Mouse (Mus musculus) stomach, embryonic 16.5 days (tissue): ENCODE measurements around the gene 1700001O22Rik. TPM values are rescaled to one million over a fixed set of nuclear protein-coding genes. Genes with fewer than 3 reads are reported as not detected.

Experiments used
- ATAC-seq: fragments of 200-750 bp; cut with Nextera tagmentation; 2 replicates; pipeline ENCODE4 v1.8.0; 2017; ENCODE audit warnings: moderate number of reproducible peaks, moderate TSS enrichment; ENCODE audit not compliant: insufficient read depth, low FRiP score
- H3K27ac ChIP-seq: fragments of 300-500 bp; sonication (generic); 2 replicates; pipeline ENCODE4 v1.5.1; 2014; ENCODE audit warnings: low read length
- H3K27me3 ChIP-seq: fragments of 300-500 bp; sonication (generic); 2 replicates; pipeline ENCODE4 v1.6.1; 2014; ENCODE audit warnings: low read length, control low read depth, mixed read lengths; ENCODE audit not compliant: control insufficient read depth, insufficient read depth
- H3K36me3 ChIP-seq: fragments of 300-500 bp; sonication (generic); 2 replicates; pipeline ENCODE4 v1.6.1; 2014; ENCODE audit warnings: low read length; ENCODE audit not compliant: control insufficient read depth, insufficient read depth
- H3K4me1 ChIP-seq: fragments of 300-500 bp; sonication (generic); 2 replicates; pipeline ENCODE4 v1.6.1; 2014; ENCODE audit warnings: low read length, control low read depth, mixed read lengths; ENCODE audit not compliant: control insufficient read depth, insufficient read depth
- H3K4me2 ChIP-seq: fragments of 300-500 bp; sonication (generic); 2 replicates; pipeline ENCODE4 v1.6.1; 2014; ENCODE audit warnings: low read depth, low read length, mixed read lengths
- H3K4me3 ChIP-seq: fragments of 300-500 bp; sonication (generic); replicated peaks from 2 replicates; pipeline ENCODE4 v1.5.1; 2014; ENCODE audit warnings: mild to moderate bottlenecking, low read length
- H3K9ac ChIP-seq: fragments of 300-500 bp; sonication (generic); 2 replicates; pipeline ENCODE4 v1.6.1; 2014; ENCODE audit warnings: low read length
- H3K9me3 ChIP-seq: fragments of 300-500 bp; sonication (generic); replicated peaks from 2 replicates; pipeline ENCODE4 v1.6.1; 2016; ENCODE audit warnings: low read length, control low read depth; ENCODE audit not compliant: control insufficient read depth
- WGBS: fragments of 180-500 bp; shearing (Covaris S2); extraction: QIAGEN DNeasy Blood & Tissue Kit; methylation state at CpG from one replicate; pipeline ENCODE4 v1.1.7; 2014; 5-methylcytosine and 5-hydroxymethylcytosine counted together
- polyA plus RNA-seq: library from polyadenylated mRNA; unstranded; fragments of >200 nt; fragmentation: Nextera tagmentation; extraction: Ambion mirVana; gene quantifications from 2 replicates; pipeline ENCODE4 v1.2.1, GENCODE M21; 2015

The 1700001O22Rik gene
- polyA plus RNA-seq, 1 experiment from 2014 or later = 1.7 TPM

- H3K4me1 ChIP-seq = peaks cover 26% of the 10 kb centered on the region
- peak; percentile 78 for ATAC-seq
- no peak overlapping the region for H3K4me2 ChIP-seq
- H3K27me3 ChIP-seq = no peaks in the 10 kb centered on the region
- peaks cover 47% of the 10 kb centered on the region for H3K36me3 ChIP-seq
- peak overlapping the region; percentile 76 for H3K27ac ChIP-seq
- peak overlapping the region; percentile 35 for H3K9ac ChIP-seq
- H3K9me3 ChIP-seq = peaks cover 5% of the 10 kb centered on the region; the same call in 1 of the 2 replicates
- H3K4me3 ChIP-seq = no peak overlapping the region
- 58% methylated on average over 13 of the region's 13 CpGs for WGBS
These were observed 20.1 kb upstream of the 1700001O22Rik start for GRCm38 (mm10) chr2:30823385-30824153.

- H3K9ac ChIP-seq = no peak overlapping the region
- peaks cover 24% of the 10 kb centered on the region for H3K4me1 ChIP-seq
- H3K36me3 ChIP-seq = peaks cover 47% of the 10 kb centered on the region
- H3K4me3 ChIP-seq = no peak overlapping the region
- 87% methylated on average over 8 of the region's 8 CpGs for WGBS
- ATAC-seq = no peak
- H3K27me3 ChIP-seq = no peaks in the 10 kb centered on the region
- no peak overlapping the region for H3K4me2 ChIP-seq
- H3K9me3 ChIP-seq = peaks cover 5% of the 10 kb centered on the region; the same call in 1 of the 2 replicates
- peak overlapping the region; percentile 76 for H3K27ac ChIP-seq
These were observed 19.0 kb upstream of the 1700001O22Rik start for GRCm38 (mm10) chr2:30822460-30822859.

GRCm38 (mm10) chr2:30821073-30821472 lies 17.6 kb upstream of the 1700001O22Rik start:
- Histone ChIP-seq H3K9me3 (peaks cover 5% of the 10 kb centered on the region; the same call in 1 of the 2 replicates), H3K36me3 (peaks cover 51% of the 10 kb centered on the region), H3K4me2 (no peak overlapping the region), H3K4me3 (no peak overlapping the region), H3K27me3 (no peaks in the 10 kb centered on the region), H3K9ac (no peak overlapping the region), H3K4me1 (peaks cover 14% of the 10 kb centered on the region), H3K27ac (no peak overlapping the region)
- no peak for ATAC-seq
- 97% methylated on average over 3 of the region's 3 CpGs for WGBS

GRCm38 (mm10) chr2:30819873-30820272 lies 16.4 kb upstream of the 1700001O22Rik start:
- H3K9ac ChIP-seq = no peak overlapping the region
- H3K4me1 ChIP-seq = peaks cover 14% of the 10 kb centered on the region
- no peaks in the 10 kb centered on the region for H3K27me3 ChIP-seq
- H3K36me3 ChIP-seq = peaks cover 57% of the 10 kb centered on the region
- ATAC-seq = no peak
- H3K4me2 ChIP-seq = no peak overlapping the region
- 92% methylated on average over 5 of the region's 5 CpGs for WGBS
- H3K27ac ChIP-seq = no peak overlapping the region
- peaks cover 5% of the 10 kb centered on the region; the same call in 1 of the 2 replicates for H3K9me3 ChIP-seq
- H3K4me3 ChIP-seq = no peak overlapping the region

GRCm38 (mm10) chr2:30816383-30816782 lies 12.9 kb upstream of the 1700001O22Rik start:
- peaks cover 5% of the 10 kb centered on the region; the same call in 1 of the 2 replicates for H3K9me3 ChIP-seq
- no peak overlapping the region for H3K4me3 ChIP-seq
- WGBS = 91% methylated on average over 1 of the region's 1 CpGs
- no peak overlapping the region for H3K4me2 ChIP-seq
- no peak for ATAC-seq
- no peak overlapping the region for H3K27ac ChIP-seq
- no peak overlapping the region for H3K9ac ChIP-seq
- H3K36me3 ChIP-seq = peaks cover 35% of the 10 kb centered on the region
- no peaks in the 10 kb centered on the region for H3K27me3 ChIP-seq
- H3K4me1 ChIP-seq = no peaks in the 10 kb centered on the region

- 80% methylated on average over 7 of the region's 7 CpGs for WGBS
- Histone ChIP-seq H3K4me3 (no peak overlapping the region), H3K9me3 (no peaks in the 10 kb centered on the region)
These were observed 7.1 kb upstream of the 1700001O22Rik start for GRCm38 (mm10) chr2:30810573-30810972.

GRCm38 (mm10) chr2:30809503-30809902 lies 6.0 kb upstream of the 1700001O22Rik start:
- H3K9me3 ChIP-seq = no peaks in the 10 kb centered on the region
- H3K36me3 ChIP-seq = peaks cover 6% of the 10 kb centered on the region; the same call in 1 of the 2 replicates
- peak overlapping the region; percentile 26; the same call in 1 of the 2 replicates for H3K4me2 ChIP-seq
- 54% methylated on average over 5 of the region's 5 CpGs for WGBS
- no peak for ATAC-seq
- 0 out of 2 replicates have a peak overlapping the region, but pooled peaks have one; percentile 12 for H3K4me3 ChIP-seq
- peak overlapping the region; percentile 31; the same call in 1 of the 2 replicates for H3K9ac ChIP-seq
- H3K27me3 ChIP-seq = no peaks in the 10 kb centered on the region
- peaks cover 10% of the 10 kb centered on the region; the same call in 1 of the 2 replicates for H3K4me1 ChIP-seq
- no peak overlapping the region for H3K27ac ChIP-seq

More at GRCm38 (mm10) chr2:30810573-30810972, 7.1 kb upstream of the 1700001O22Rik start:
- Histone ChIP-seq H3K4me2 (no peak overlapping the region), H3K9ac (peak overlapping the region; percentile 28; the same call in 1 of the 2 replicates), H3K36me3 (peaks cover 9% of the 10 kb centered on the region; the same call in 1 of the 2 replicates), H3K4me1 (peaks cover 10% of the 10 kb centered on the region; the same call in 1 of the 2 replicates), H3K27me3 (no peaks in the 10 kb centered on the region), H3K27ac (no peak overlapping the region)
- ATAC-seq = no peak

GRCm38 (mm10) chr2:30808296-30808655 lies 4.8 kb upstream of the 1700001O22Rik start:
- peaks cover 10% of the 10 kb centered on the region; the same call in 1 of the 2 replicates for H3K4me1 ChIP-seq
- H3K36me3 ChIP-seq = peaks cover under 1% of the 10 kb centered on the region; the same call in 1 of the 2 replicates
- no peaks in the 10 kb centered on the region for H3K9me3 ChIP-seq
- peak overlapping the region; percentile 90 for H3K9ac ChIP-seq
- peak overlapping the region; percentile 79 for H3K27ac ChIP-seq
- H3K4me2 ChIP-seq = peak overlapping the region; percentile 85
- no peaks in the 10 kb centered on the region for H3K27me3 ChIP-seq
- no peak for ATAC-seq
- peak overlapping the region; percentile 87 for H3K4me3 ChIP-seq
- 2% methylated on average over 10 of the region's 10 CpGs for WGBS

GRCm38 (mm10) chr2:30807648-30808295 lies 4.3 kb upstream of the 1700001O22Rik start, which contains the start of gene Ntmt1:
Ntmt1 (plus strand) TSS chr2:30807826.
- Histone ChIP-seq H3K9ac (peak within 1 kb of the TSS; percentile 90), H3K4me3 (peak within 1 kb of the TSS; percentile 87), H3K4me1 (peaks cover 10% of the 10 kb centered on the region; the same call in 1 of the 2 replicates), H3K9me3 (no peaks in the 10 kb centered on the region), H3K27ac (peak within 1 kb of the TSS; percentile 79), H3K27me3 (no peaks in the 10 kb centered on the region), H3K36me3 (no peaks in the 10 kb centered on the region), H3K4me2 (peak within 1 kb of the TSS; percentile 85)
- WGBS = 0% methylated on average over 42 of the region's 44 CpGs
- peak; percentile 99 for ATAC-seq
